22 mouse cellular contexts compared by ENCODE assay signal in the genomic region with DNA sequence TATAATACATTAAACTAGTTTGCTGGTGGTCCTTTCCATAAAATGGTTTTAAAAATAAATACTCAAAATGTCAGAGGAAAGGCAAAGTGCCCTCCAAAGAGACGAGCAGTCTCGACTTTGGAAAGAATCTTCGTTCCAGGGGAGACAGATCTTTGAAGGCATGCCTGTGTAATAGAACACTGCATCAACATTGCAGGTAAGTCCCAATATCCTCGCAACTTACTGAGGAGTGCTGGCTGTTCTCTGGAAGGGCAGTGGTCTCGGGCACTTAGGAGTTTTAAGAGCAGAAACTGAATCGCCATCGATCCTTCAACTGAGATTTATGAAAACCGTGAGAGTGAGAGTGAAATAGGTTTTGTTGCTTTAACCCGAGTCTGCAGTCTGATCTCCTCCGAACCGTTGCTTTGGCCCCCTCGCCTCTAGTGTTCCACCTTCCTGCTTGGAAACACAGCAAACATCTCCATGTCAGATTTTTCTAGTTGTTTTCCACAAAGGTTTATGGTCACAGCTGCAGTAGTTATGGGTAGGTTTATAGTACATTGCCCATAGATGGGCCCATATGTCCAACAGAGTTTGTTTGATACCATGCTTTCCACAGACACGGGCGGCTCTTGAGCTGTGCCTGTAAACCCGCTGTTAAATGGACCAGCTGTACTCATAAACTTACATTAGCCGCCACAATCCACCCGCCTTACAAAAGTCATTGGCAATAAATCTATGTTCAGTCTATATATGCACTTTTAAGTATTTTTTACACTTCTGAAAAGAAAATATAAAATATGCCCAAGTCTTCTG.
"Had no signal": no experiment of that assay in that cellular context is flagged by ENCODE, and none has a peak within 500 bp of the region (broad histone marks: within the 10 kb centered on the region; RNA-seq: fewer than 3 reads in every experiment).

No protein-coding gene starts in this region.

- DNase-seq: kidney, adult 11 months; kidney, adult 9 months; layer of hippocampus, adult 9-11 months; liver; lung, adult 18-20 months; lung, postnatal 10 days; lung, postnatal 36 days; retina, postnatal 1 day; right cerebral cortex, postnatal 25 days; thymus, adult 18-20 months; thymus, postnatal 36 days had no signal

- H3K27ac ChIP-seq: intestine, embryonic 15.5 days; layer of hippocampus, adult 2 months; liver, embryonic 12.5 days; liver, embryonic 15.5 days; lung, embryonic 15.5 days; midbrain, embryonic 10.5 days; midbrain, embryonic 13.5 days; neural tube, embryonic 13.5 days had no signal

- H3K9me3 ChIP-seq: intestine, embryonic 15.5 days; liver, embryonic 12.5 days; liver, embryonic 15.5 days; lung, embryonic 15.5 days; midbrain, embryonic 10.5 days; midbrain, embryonic 13.5 days; neural tube, embryonic 13.5 days had no signal

- H3K4me2 ChIP-seq: intestine, embryonic 15.5 days; liver, embryonic 12.5 days; liver, embryonic 15.5 days; lung, embryonic 15.5 days; midbrain, embryonic 13.5 days; neural tube, embryonic 13.5 days had no signal

- ATAC-seq: intestine, embryonic 15.5 days; liver, embryonic 12.5 days; midbrain, embryonic 13.5 days; midbrain, embryonic 16.5 days had no signal

- H3K36me3 ChIP-seq: intestine, embryonic 15.5 days; liver, embryonic 12.5 days; liver, embryonic 15.5 days; lung, embryonic 15.5 days; midbrain, embryonic 10.5 days; midbrain, embryonic 13.5 days; neural tube, embryonic 13.5 days had no signal

- H3K9ac ChIP-seq: intestine, embryonic 15.5 days; liver, embryonic 12.5 days; liver, embryonic 15.5 days; lung, embryonic 15.5 days; midbrain, embryonic 13.5 days; neural tube, embryonic 13.5 days had no signal

- H3K27me3 ChIP-seq: intestine, embryonic 15.5 days; liver, embryonic 12.5 days; liver, embryonic 15.5 days; lung, embryonic 15.5 days; megakaryocyte, embryonic 14.5 days; midbrain, embryonic 13.5 days; neural tube, embryonic 13.5 days had no signal

- H3K4me3 ChIP-seq: intestine, embryonic 15.5 days; layer of hippocampus, adult 2 months; liver, embryonic 12.5 days; liver, embryonic 15.5 days; lung, embryonic 15.5 days; megakaryocyte, embryonic 14.5 days; midbrain, embryonic 10.5 days; midbrain, embryonic 13.5 days; myocyte; neural tube, embryonic 13.5 days had no signal

- H3K4me1 ChIP-seq: intestine, embryonic 15.5 days; liver, embryonic 12.5 days; liver, embryonic 15.5 days; lung, embryonic 15.5 days; megakaryocyte, embryonic 14.5 days; midbrain, embryonic 10.5 days; midbrain, embryonic 13.5 days; neural tube, embryonic 13.5 days had no signal
